Comparison of ENCODE assay signal across 24 mouse cellular contexts in genomic region chr19:46900786-46901185, GRCm38 (mm10).
DNase-seq lines count a peak whose midpoint lies in the region; ATAC-seq and TF ChIP-seq lines count a peak whose summit lies in the region.
"Had no signal": no experiment of that assay in that cellular context is flagged by ENCODE, and none has a peak within 500 bp of the region (broad histone marks: within the 10 kb centered on the region; RNA-seq: fewer than 3 reads in every experiment).

No protein-coding gene starts in this region.

- H3K9ac ChIP-seq in liver, embryonic 12.5 days: peak overlapping the region; percentile 15; the same call in 1 of the 2 replicates
- H3K9ac ChIP-seq in hindbrain, embryonic 11.5 days (ENCODE audit: low read depth, low read length): no peak overlapping the region
- H3K9ac ChIP-seq: forebrain, embryonic 13.5 days; kidney, embryonic 15.5 days; midbrain, embryonic 12.5 days; neural tube, embryonic 15.5 days had no signal

- peaks cover 65% of the 10 kb centered on the region for H3K4me1 ChIP-seq in liver, embryonic 12.5 days
- H3K4me1 ChIP-seq in hindbrain, embryonic 11.5 days (replicated peaks; ENCODE audit: control insufficient read depth, insufficient read depth, low read length): no peaks in the 10 kb centered on the region
- H3K4me1 ChIP-seq: forebrain, embryonic 13.5 days; hindbrain, embryonic 10.5 days; kidney, embryonic 15.5 days; midbrain, embryonic 12.5 days; neural tube, embryonic 15.5 days had no signal

- peaks cover 4% of the 10 kb centered on the region for H3K9me3 ChIP-seq in liver, embryonic 12.5 days (replicated peaks)
- no peaks in the 10 kb centered on the region for H3K9me3 ChIP-seq in hindbrain, embryonic 11.5 days (ENCODE audit: control insufficient read depth, low read length)
- H3K9me3 ChIP-seq: forebrain, embryonic 13.5 days; neural tube, embryonic 15.5 days had no signal

- 28% methylated on average over 6 of the region's 6 CpGs for WGBS in liver, embryonic 12.5 days (ENCODE audit: insufficient replicate concordance)
- WGBS in hindbrain, embryonic 11.5 days: 97% methylated on average over 6 of the region's 6 CpGs

- peak overlapping the region; percentile 56 for H3K27ac ChIP-seq in gastrocnemius, adult 2 months
- H3K27ac ChIP-seq in liver, embryonic 12.5 days: peak overlapping the region; percentile 85
- H3K27ac ChIP-seq in hindbrain, embryonic 11.5 days (ENCODE audit: low read depth, low read length): no peak overlapping the region
- H3K27ac ChIP-seq: forebrain, embryonic 13.5 days; hindbrain, embryonic 10.5 days; kidney, embryonic 15.5 days; macrophage; midbrain, embryonic 12.5 days; neural tube, embryonic 15.5 days had no signal

- intact Hi-C loops in gastrocnemius, adult 2 months (cut with DNase I): no loop called here

- peaks cover 47% of the 10 kb centered on the region for H3K36me3 ChIP-seq in liver, embryonic 12.5 days
- peaks cover 10% of the 10 kb centered on the region for H3K36me3 ChIP-seq in hindbrain, embryonic 11.5 days (ENCODE audit: control insufficient read depth, insufficient read depth, low read length)

- peak overlapping the region; percentile 37 for H3K4me2 ChIP-seq in liver, embryonic 12.5 days
- H3K4me2 ChIP-seq in hindbrain, embryonic 11.5 days (replicated peaks; ENCODE audit: low read depth, low read length): no peak overlapping the region
- H3K4me2 ChIP-seq: forebrain, embryonic 13.5 days; kidney, embryonic 15.5 days; midbrain, embryonic 12.5 days; neural tube, embryonic 15.5 days had no signal

- no peaks in the 10 kb centered on the region for H3K27me3 ChIP-seq in liver, embryonic 12.5 days (replicated peaks)
- H3K27me3 ChIP-seq in hindbrain, embryonic 11.5 days (ENCODE audit: control insufficient read depth, insufficient read depth, low read length): no peaks in the 10 kb centered on the region
- H3K27me3 ChIP-seq: forebrain, embryonic 13.5 days; kidney, embryonic 15.5 days; midbrain, embryonic 12.5 days; neural tube, embryonic 15.5 days had no signal

- TF ChIP-seq CTCF in gastrocnemius, adult 2 months (IDR thresholded peaks at IDR 0.05): no peak

- H3K4me3 ChIP-seq in gastrocnemius, adult 2 months: no peak overlapping the region
- H3K4me3 ChIP-seq in liver, embryonic 12.5 days: no peak overlapping the region
- H3K4me3 ChIP-seq in hindbrain, embryonic 11.5 days (ENCODE audit: low read depth, low read length): no peak overlapping the region
- H3K4me3 ChIP-seq: forebrain, embryonic 13.5 days; hindbrain, embryonic 10.5 days; kidney, embryonic 15.5 days; left cerebral cortex, adult 2 months; midbrain, embryonic 12.5 days; neural tube, embryonic 15.5 days had no signal

- no peak for DNase-seq in gastrocnemius, adult 2 months
- no peak for DNase-seq in gastrocnemius, adult 18-20 months (ENCODE audit: low spot score)
- peak; percentile 48 for DNase-seq in c-Kit-positive CD71-positive TER-119-negative erythroid progenitor cells, embryonic 14.5 days (ENCODE audit: low read depth)
- no peak for DNase-seq in hindbrain, embryonic 11.5 days (ENCODE audit: low spot score)
- no peak for DNase-seq in urinary bladder, postnatal 10 days (ENCODE audit: low spot score)
- no peak for DNase-seq in adrenal gland, adult (ENCODE audit: inconsistent age in 2 of 2, low spot score in 1 of 2)
- DNase-seq: cerebellum, adult 11-12 months; cerebellum, postnatal 10 days; kidney, postnatal 4 days; layer of hippocampus, adult 9-11 months; right cerebral cortex, adult 18-20 months; right cerebral cortex, postnatal 4 days; thymus, postnatal 36 days had no signal

- peak; percentile 86 for ATAC-seq in liver, embryonic 12.5 days
- ATAC-seq in megakaryocyte progenitor cell, adult 5-6 weeks (replicated peaks; ENCODE audit: poor library complexity): peak; percentile 54
- ATAC-seq in hindbrain, embryonic 11.5 days (ENCODE audit: low FRiP score): no peak
- ATAC-seq: activated CD4-positive, CD25-positive, alpha-beta regulatory T cell, adult 4 months; forebrain, embryonic 13.5 days; intestine, postnatal 0 days had no signal
